Mouse (Mus musculus): ENCODE measurements at regions not wholly inside any gene's neighbourhood (a gene's known extent, or its start where the extent isn't known, plus 50 kb on each side); places are given as distances from the start of the nearest gene placed in this dataset.

- whole genome bisulfite sequencing, result 80% methylated on average over 9 of the region's 9 CpGs
- Histone ChIP-seq H3K27me3 (ENCODE audit: insufficient read depth, low read length) (no peaks in the 10 kb centered on the region), H3K36me3 (ENCODE audit: insufficient read depth) (no peaks in the 10 kb centered on the region), H3K9ac (no peak overlapping the region), H3K27ac (ENCODE audit: low read depth) (no peak overlapping the region), H3K9me3 (ENCODE audit: low read depth, low read length) (no peaks in the 10 kb centered on the region), H3K4me2 (no peak overlapping the region), H3K4me1 (ENCODE audit: insufficient read depth) (no peaks in the 10 kb centered on the region), H3K4me3 (ENCODE audit: low read depth, low read length) (no peak overlapping the region)
- DNase-seq (no peak), ATAC-seq (ENCODE audit: insufficient read depth) (no peak)
- no peak for TF ChIP-seq CTCF (IDR thresholded peaks at IDR 0.05; ENCODE audit: low read depth)
These were observed 73.3 kb upstream of the Klf4 start for GRCm38 (mm10) chr4:55605541-55605940.

- H3K4me3 ChIP-seq (ENCODE audit: low read depth, low read length), result no peak overlapping the region
- H3K9me3 ChIP-seq (ENCODE audit: low read depth, low read length), result no peaks in the 10 kb centered on the region
- H3K4me1 ChIP-seq (ENCODE audit: insufficient read depth), result no peaks in the 10 kb centered on the region
- WGBS, result 73% methylated on average over 11 of the region's 11 CpGs
- H3K27me3 ChIP-seq (ENCODE audit: insufficient read depth, low read length), result no peaks in the 10 kb centered on the region
- H3K9ac ChIP-seq, result no peak overlapping the region
- H3K36me3 ChIP-seq (ENCODE audit: insufficient read depth), result no peaks in the 10 kb centered on the region
- no peak for TF ChIP-seq CTCF (IDR thresholded peaks at IDR 0.05; ENCODE audit: low read depth)
- DNase-seq (peak; percentile 42), ATAC-seq (ENCODE audit: insufficient read depth) (peak; percentile 41; the same call in 1 of the 2 replicates)
- H3K27ac ChIP-seq (ENCODE audit: low read depth), result no peak overlapping the region
- no peak overlapping the region for H3K4me2 ChIP-seq
These were observed 72.6 kb upstream of the Klf4 start for GRCm38 (mm10) chr4:55604915-55605314.

DNA sequence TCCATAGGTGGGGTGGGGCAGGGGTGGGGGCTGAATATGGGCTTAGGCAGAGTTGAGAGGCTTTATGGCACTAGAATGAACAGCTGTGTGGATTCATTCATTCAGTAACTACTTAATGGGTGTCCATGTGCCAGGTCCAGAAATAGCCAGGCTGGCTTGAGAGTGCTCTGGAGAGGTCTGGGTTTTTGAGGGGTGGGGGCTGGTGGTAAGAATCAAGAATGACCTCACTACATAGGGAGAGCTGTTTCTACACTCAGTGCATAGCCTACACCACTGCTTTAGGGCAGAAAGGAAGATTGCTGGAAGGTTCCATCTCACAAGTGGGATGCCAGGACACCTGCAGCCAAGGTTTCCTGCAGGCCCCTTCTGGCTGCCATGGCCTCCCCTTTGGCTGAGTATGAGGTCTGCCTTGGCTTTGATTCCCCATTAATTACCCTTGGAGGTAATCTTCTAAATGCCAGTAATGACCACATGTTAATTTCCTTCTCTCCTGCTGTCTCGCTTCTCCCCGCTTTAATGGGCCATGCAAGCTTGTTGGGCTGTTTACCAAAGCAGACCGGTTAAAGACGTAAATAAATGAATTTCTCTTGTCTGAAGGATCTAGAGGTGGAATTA is 71.7 kb upstream of the Klf4 start:
- Histone ChIP-seq H3K27ac (ENCODE audit: low read depth) (no peak overlapping the region), H3K4me3 (ENCODE audit: low read depth, low read length) (no peak overlapping the region), H3K9ac (no peak overlapping the region), H3K36me3 (ENCODE audit: insufficient read depth) (no peaks in the 10 kb centered on the region), H3K4me2 (no peak overlapping the region), H3K27me3 (ENCODE audit: insufficient read depth, low read length) (no peaks in the 10 kb centered on the region), H3K9me3 (ENCODE audit: low read depth, low read length) (no peaks in the 10 kb centered on the region), H3K4me1 (ENCODE audit: insufficient read depth) (no peaks in the 10 kb centered on the region)
- no peak for DNase-seq
- no peak for ATAC-seq (ENCODE audit: insufficient read depth)
- 83% methylated on average over 4 of the region's 4 CpGs for WGBS
- no peak for TF ChIP-seq CTCF (IDR thresholded peaks at IDR 0.05; ENCODE audit: low read depth)

DNA sequence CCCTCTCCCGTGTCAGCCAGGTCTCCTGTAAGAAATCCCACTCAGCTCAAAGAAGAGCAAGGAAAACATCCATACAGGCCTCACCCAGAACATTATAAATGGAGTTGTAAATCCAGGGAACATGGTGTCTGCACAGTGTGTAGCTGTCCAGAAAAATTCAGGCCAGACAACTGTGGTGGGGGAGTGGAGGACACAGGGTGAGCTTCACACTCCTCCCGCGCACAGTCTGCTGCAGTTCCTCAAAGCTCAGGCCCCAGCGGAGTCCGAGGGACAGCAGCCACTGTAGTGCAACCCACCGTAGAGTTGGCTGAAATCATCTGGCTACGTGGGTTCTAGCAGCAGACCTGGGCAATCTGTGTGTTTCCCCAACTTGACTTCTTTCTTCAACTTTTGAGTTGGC is 62.9 kb upstream of the Klf4 start:
- Histone ChIP-seq H3K4me1 (ENCODE audit: insufficient read depth) (no peaks in the 10 kb centered on the region), H3K27ac (ENCODE audit: low read depth) (no peak overlapping the region), H3K9me3 (ENCODE audit: low read depth, low read length) (no peaks in the 10 kb centered on the region), H3K9ac (no peak overlapping the region), H3K4me2 (no peak overlapping the region), H3K4me3 (ENCODE audit: low read depth, low read length) (no peak overlapping the region), H3K36me3 (ENCODE audit: insufficient read depth) (no peaks in the 10 kb centered on the region), H3K27me3 (ENCODE audit: insufficient read depth, low read length) (no peaks in the 10 kb centered on the region)
- 81% methylated on average over 7 of the region's 7 CpGs for WGBS
- no peak for TF ChIP-seq CTCF (IDR thresholded peaks at IDR 0.05; ENCODE audit: low read depth)
- no peak for ATAC-seq (ENCODE audit: insufficient read depth)
- DNase-seq, result no peak

DNA sequence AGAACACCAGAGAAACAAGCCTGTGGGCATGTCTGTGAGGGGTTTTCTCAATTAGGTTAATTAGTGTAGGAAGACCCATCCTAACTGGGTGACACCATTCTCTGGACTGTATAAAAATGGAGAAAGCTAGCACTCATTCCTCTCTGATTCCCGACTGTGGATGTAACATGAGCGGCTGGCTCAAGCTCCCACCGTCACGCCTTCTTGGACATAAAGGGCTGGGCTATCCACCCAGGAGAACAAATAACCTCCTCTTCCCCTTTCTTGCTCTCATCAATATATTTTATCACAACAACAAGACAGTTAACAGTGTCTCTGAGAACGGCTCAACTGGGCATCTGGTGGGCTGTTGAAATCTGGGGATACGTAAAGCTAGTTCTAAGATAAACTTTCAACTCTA is 62.4 kb upstream of the Klf4 start:
- Histone ChIP-seq H3K9ac (no peak overlapping the region), H3K4me2 (no peak overlapping the region), H3K27ac (ENCODE audit: low read depth) (no peak overlapping the region), H3K9me3 (ENCODE audit: low read depth, low read length) (no peaks in the 10 kb centered on the region), H3K4me3 (ENCODE audit: low read depth, low read length) (no peak overlapping the region), H3K36me3 (ENCODE audit: insufficient read depth) (no peaks in the 10 kb centered on the region), H3K4me1 (ENCODE audit: insufficient read depth) (no peaks in the 10 kb centered on the region), H3K27me3 (ENCODE audit: insufficient read depth, low read length) (no peaks in the 10 kb centered on the region)
- no peak for TF ChIP-seq CTCF (IDR thresholded peaks at IDR 0.05; ENCODE audit: low read depth)
- ATAC-seq (ENCODE audit: insufficient read depth), result no peak
- DNase-seq, result no peak
- 67% methylated on average over 6 of the region's 6 CpGs for WGBS

DNA sequence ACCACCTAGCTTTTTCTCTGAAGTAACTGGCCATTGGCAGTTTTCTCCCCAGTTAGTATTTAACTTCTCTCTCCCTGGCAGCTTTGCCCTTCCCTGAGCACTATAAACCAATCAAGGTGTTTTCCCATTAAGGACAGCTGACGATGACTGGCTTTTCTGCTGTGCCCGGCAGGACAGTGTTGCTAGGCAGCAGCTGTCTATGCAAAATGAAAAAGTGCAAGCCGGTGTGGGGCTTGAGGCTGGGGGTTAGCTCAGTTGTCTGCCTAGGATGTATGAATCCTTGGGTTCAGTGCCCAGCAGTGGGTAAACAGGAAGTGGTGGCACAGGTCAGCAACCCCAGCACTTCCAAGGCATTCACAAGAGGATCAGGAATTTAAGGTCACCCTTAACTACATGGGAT is 60.9 kb upstream of the Klf4 start:
- no peak for ATAC-seq (ENCODE audit: insufficient read depth)

GRCm38 (mm10) chr4:55586212-55586611 is 53.9 kb upstream of the Klf4 start:
- Histone ChIP-seq H3K4me2 (no peak overlapping the region), H3K36me3 (ENCODE audit: insufficient read depth) (no peaks in the 10 kb centered on the region), H3K27me3 (ENCODE audit: insufficient read depth, low read length) (no peaks in the 10 kb centered on the region), H3K4me1 (ENCODE audit: insufficient read depth) (no peaks in the 10 kb centered on the region), H3K9me3 (ENCODE audit: low read depth, low read length) (no peaks in the 10 kb centered on the region), H3K27ac (ENCODE audit: low read depth) (no peak overlapping the region), H3K4me3 (ENCODE audit: low read depth, low read length) (no peak overlapping the region), H3K9ac (no peak overlapping the region)
- WGBS, result 63% methylated on average over 3 of the region's 3 CpGs
- no peak for ATAC-seq (ENCODE audit: insufficient read depth)
- TF ChIP-seq CTCF (IDR thresholded peaks at IDR 0.05; ENCODE audit: low read depth), result no peak
- no peak for DNase-seq

More for the DNA sequence above, 60.9 kb upstream of the Klf4 start:
- no peaks in the 10 kb centered on the region for H3K9me3 ChIP-seq (ENCODE audit: low read depth, low read length)
- H3K27ac ChIP-seq (ENCODE audit: low read depth), result no peak overlapping the region
- TF ChIP-seq CTCF (IDR thresholded peaks at IDR 0.05; ENCODE audit: low read depth), result no peak
- H3K36me3 ChIP-seq (ENCODE audit: insufficient read depth), result no peaks in the 10 kb centered on the region
- no peak overlapping the region for H3K4me2 ChIP-seq
- no peak overlapping the region for H3K9ac ChIP-seq
- DNase-seq, result no peak
- H3K4me3 ChIP-seq (ENCODE audit: low read depth, low read length), result no peak overlapping the region
- no peaks in the 10 kb centered on the region for H3K27me3 ChIP-seq (ENCODE audit: insufficient read depth, low read length)
- WGBS, result 11% methylated on average over 3 of the region's 3 CpGs
- H3K4me1 ChIP-seq (ENCODE audit: insufficient read depth), result no peaks in the 10 kb centered on the region

GRCm38 (mm10) chr4:55583589-55583988 is 51.3 kb upstream of the Klf4 start:
- no peak overlapping the region for H3K27ac ChIP-seq (ENCODE audit: low read depth)
- ATAC-seq (ENCODE audit: insufficient read depth), result no peak
- TF ChIP-seq CTCF (IDR thresholded peaks at IDR 0.05; ENCODE audit: low read depth), result no peak

More at GRCm38 (mm10) chr4:55583589-55583988, 51.3 kb upstream of the Klf4 start:
- no peaks in the 10 kb centered on the region for H3K4me1 ChIP-seq (ENCODE audit: insufficient read depth)
- WGBS, result 63% methylated on average over 8 of the region's 8 CpGs
- H3K4me3 ChIP-seq (ENCODE audit: low read depth, low read length), result no peak overlapping the region
- no peak for DNase-seq
- H3K27me3 ChIP-seq (ENCODE audit: insufficient read depth, low read length), result no peaks in the 10 kb centered on the region
- H3K9ac ChIP-seq, result no peak overlapping the region
- H3K9me3 ChIP-seq (ENCODE audit: low read depth, low read length), result no peaks in the 10 kb centered on the region
- no peaks in the 10 kb centered on the region for H3K36me3 ChIP-seq (ENCODE audit: insufficient read depth)
- no peak overlapping the region for H3K4me2 ChIP-seq

Data from lung, embryonic 14.5 days (tissue).